Mouse (Mus musculus) spleen, adult 2 months (tissue): Measurements from ENCODE around the gene Tpx2. TPM values are rescaled to one million over a fixed set of nuclear protein-coding genes. Genes with fewer than 3 reads are reported as not detected.

Experiments
- DNase-seq, 2 experiments: peaks; one replicate each; pipeline versions ENCODE4 v3.0.0 to v3.0.0-alpha.2; 2012 to 2021; ENCODE audit warnings: low spot score in 2 of 2, low read depth in 1 of 2
- H3K27ac ChIP-seq: fragments of 200-500 bp; 2 replicates; pipeline ENCODE4 v1.5.1; 2012; ENCODE audit warnings: low read length, inconsistent platforms; ENCODE audit not compliant: insufficient read depth
- H3K27me3 ChIP-seq: fragments of 200-500 bp; 2 replicates; pipeline ENCODE4 v1.6.1; 2012; ENCODE audit warnings: mild to moderate bottlenecking, moderate library complexity, low read length, inconsistent platforms; ENCODE audit not compliant: control insufficient read depth, insufficient read depth
- H3K36me3 ChIP-seq: fragments of 200-500 bp; 2 replicates; pipeline ENCODE4 v1.6.1; 2012; ENCODE audit warnings: mild to moderate bottlenecking, low read length, inconsistent platforms; ENCODE audit not compliant: control insufficient read depth, insufficient read depth
- H3K4me1 ChIP-seq: fragments of 200-500 bp; 2 replicates; pipeline ENCODE4 v1.6.1; 2011; ENCODE audit warnings: inconsistent platforms; ENCODE audit not compliant: control insufficient read depth, insufficient read depth, insufficient read length
- H3K4me3 ChIP-seq: fragments of 200-500 bp; 2 replicates; pipeline ENCODE4 v1.5.1; 2011; ENCODE audit warnings: mild to moderate bottlenecking, inconsistent platforms; ENCODE audit not compliant: insufficient read depth, insufficient read length; ENCODE audit errors: extremely low read depth
- CTCF ChIP-seq: fragments of 200-500 bp; IDR thresholded peaks from 2 replicates; pipeline ENCODE4 v1.5.1; 2011; ENCODE audit warnings: mild to moderate bottlenecking, inconsistent platforms; ENCODE audit not compliant: insufficient read depth, insufficient read length, insufficient replicate concordance; ENCODE audit errors: extremely low read depth
- POLR2A ChIP-seq: fragments of 200-500 bp; IDR thresholded peaks from 2 replicates; pipeline ENCODE4 v1.6.1; 2011; ENCODE audit warnings: low read depth, low read length, inconsistent platforms
- WGBS: fragments of 180-500 bp; shearing (Covaris S2); methylation state at CpG from one replicate; pipeline ENCODE4 v1.1.7; 2018; 5-methylcytosine and 5-hydroxymethylcytosine counted together
- polyA plus RNA-seq: library from polyadenylated mRNA; depleted of rRNA; stranded (reverse); fragments of >200 nt; gene quantifications from 2 replicates; pipeline ENCODE4 v1.2.3, GENCODE M21; 2012

Gene Tpx2
- polyA plus RNA-seq, 1 experiment = 2.0 TPM

DNA sequence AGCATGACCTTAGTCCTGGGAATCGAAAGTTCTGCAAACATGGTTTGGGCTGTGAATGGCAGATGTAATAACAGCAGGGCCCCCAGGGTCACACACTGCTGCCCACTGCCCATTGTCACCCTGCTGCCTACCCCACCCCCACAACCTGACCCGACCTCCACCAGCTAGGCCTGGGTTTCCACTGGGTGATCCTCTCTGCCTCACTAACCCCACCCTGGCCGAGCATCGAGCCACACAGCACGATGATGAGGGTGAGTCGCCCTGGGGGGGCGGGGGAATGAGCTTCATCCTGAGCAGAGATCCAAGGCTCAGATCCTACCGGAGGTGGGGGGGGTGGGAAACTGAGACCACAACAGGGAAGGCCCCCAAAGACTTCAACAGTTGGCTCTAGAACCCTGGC lies 76.4 kb downstream of the Tpx2 start:
- Histone ChIP-seq H3K4me3 (no peak overlapping the region), H3K4me1 (no peaks in the 10 kb centered on the region), H3K27ac (no peak overlapping the region), H3K27me3 (no peaks in the 10 kb centered on the region), H3K36me3 (no peaks in the 10 kb centered on the region)
- WGBS = 72% methylated on average over 8 of the region's 8 CpGs
- TF ChIP-seq CTCF (no peak), POLR2A (no peak)
- DNase-seq = no peak

DNA sequence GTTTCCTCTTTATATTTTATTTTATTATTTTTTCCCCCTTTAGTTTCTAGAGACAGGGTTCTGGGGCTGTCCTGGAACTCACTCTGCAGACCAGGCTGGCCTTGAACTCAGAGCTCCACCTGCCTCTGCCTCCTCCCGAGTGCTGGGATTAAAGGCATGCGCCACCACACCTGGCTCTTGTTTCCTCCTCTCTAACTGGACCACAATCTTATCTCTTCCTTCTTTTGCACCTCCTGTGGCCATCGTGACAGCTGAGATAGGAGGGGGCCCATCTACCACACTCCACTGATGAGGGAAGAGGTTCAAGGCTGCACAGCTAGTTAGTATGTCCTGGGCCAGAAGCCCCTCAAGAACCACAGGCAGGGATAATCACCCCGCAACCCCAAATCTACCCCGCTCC lies 76.8 kb downstream of the Tpx2 start:
- no peaks in the 10 kb centered on the region for H3K36me3 ChIP-seq
- WGBS = 60% methylated on average over 5 of the region's 5 CpGs
- TF ChIP-seq POLR2A = no peak
- no peak for TF ChIP-seq CTCF
- H3K4me3 ChIP-seq = no peak overlapping the region
- no peaks in the 10 kb centered on the region for H3K27me3 ChIP-seq
- no peak for DNase-seq
- no peak overlapping the region for H3K27ac ChIP-seq
- H3K4me1 ChIP-seq = no peaks in the 10 kb centered on the region

DNA sequence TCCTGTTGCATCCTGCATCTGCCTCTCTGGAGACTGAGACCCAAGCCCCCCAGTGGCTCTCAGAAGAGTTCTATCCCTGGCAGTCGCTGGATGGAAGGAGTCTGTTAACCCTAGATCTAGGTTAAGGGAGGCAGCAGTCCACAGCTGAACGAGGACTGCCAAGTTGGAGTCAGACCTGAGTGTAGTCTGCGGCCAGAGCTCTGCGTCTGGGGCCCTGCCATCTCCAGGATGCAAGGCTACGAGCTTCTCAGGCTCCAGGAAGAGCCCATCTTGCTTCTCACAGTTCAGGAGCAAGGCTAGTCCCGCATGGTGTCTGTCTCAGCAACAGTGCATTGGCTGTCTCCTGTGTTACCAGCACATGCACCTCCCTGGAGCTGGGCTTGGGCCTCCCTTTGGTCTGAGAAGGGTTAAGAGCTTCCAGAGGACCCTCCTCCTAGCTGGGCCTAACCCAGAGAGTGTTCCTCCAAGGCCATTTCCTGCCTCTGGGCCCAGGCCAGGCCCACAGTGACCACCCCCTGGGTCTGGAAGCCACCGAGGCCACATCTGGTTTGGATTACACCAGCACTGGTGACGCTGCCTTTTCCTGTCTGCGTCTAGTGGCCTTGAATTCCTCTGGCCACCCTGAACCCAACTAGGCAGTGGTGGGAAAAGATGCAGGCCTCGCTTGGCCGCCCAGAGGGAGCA lies 77.6 kb downstream of the Tpx2 start:
- no peak for DNase-seq
- TF ChIP-seq CTCF (no peak), POLR2A (no peak)
- H3K36me3 ChIP-seq = no peaks in the 10 kb centered on the region
- H3K27ac ChIP-seq = peak overlapping the region; percentile 62; the same call in 1 of the 2 replicates
- H3K4me1 ChIP-seq = no peaks in the 10 kb centered on the region
- WGBS = 59% methylated on average over 11 of the region's 11 CpGs
- H3K4me3 ChIP-seq = no peak overlapping the region
- H3K27me3 ChIP-seq = no peaks in the 10 kb centered on the region

DNA sequence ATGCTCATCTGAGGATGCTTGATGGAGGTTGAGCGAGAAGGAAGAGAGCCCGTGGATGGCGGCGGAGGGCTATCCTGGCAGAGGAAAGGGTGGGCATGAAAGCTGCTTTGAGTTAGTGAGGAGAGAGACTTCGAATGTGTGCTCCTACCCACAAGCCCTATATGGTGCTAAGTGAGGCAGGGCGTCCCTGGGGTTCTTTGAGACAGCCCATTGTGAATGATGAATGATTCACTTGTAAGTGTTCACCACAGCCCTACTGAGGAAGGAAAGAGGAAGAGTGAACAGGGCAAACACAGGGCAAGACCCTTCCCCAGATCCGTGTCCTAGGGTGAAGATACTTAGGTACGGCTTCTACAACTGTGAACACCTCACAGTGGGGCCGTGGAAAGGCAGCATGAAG lies 79.1 kb downstream of the Tpx2 start:
- no peaks in the 10 kb centered on the region for H3K36me3 ChIP-seq
- no peaks in the 10 kb centered on the region for H3K27me3 ChIP-seq
- H3K4me1 ChIP-seq = no peaks in the 10 kb centered on the region
- no peak for TF ChIP-seq POLR2A
- TF ChIP-seq CTCF = no peak
- WGBS = 56% methylated on average over 9 of the region's 9 CpGs
- DNase-seq = no peak
- no peak overlapping the region for H3K4me3 ChIP-seq
- no peak overlapping the region for H3K27ac ChIP-seq

DNA sequence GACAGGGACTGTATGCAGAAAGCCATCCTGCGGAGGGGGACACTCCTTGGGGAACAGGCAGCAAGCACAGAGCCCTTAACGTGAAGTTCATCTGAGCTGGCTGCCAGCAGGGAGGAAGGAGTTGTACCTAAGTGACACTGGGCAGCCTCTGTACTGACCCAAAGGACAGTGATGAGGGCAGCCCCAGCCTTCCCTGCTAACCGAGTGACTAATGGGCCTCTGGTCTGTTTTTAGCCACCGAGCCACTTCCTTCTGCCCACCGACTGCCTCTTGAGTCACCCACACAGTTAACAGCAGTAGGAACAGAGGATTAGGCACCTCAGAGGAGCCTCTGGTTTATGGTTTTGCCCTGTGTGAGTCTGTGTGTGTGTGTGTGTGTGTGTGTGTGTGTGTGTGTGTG lies 79.6 kb downstream of the Tpx2 start:
- Histone ChIP-seq H3K4me1 (no peaks in the 10 kb centered on the region), H3K27ac (no peak overlapping the region), H3K36me3 (no peaks in the 10 kb centered on the region), H3K27me3 (no peaks in the 10 kb centered on the region), H3K4me3 (no peak overlapping the region)
- DNase-seq = no peak
- TF ChIP-seq POLR2A (no peak), CTCF (no peak)
- WGBS = 19% methylated on average over 5 of the region's 5 CpGs

DNA sequence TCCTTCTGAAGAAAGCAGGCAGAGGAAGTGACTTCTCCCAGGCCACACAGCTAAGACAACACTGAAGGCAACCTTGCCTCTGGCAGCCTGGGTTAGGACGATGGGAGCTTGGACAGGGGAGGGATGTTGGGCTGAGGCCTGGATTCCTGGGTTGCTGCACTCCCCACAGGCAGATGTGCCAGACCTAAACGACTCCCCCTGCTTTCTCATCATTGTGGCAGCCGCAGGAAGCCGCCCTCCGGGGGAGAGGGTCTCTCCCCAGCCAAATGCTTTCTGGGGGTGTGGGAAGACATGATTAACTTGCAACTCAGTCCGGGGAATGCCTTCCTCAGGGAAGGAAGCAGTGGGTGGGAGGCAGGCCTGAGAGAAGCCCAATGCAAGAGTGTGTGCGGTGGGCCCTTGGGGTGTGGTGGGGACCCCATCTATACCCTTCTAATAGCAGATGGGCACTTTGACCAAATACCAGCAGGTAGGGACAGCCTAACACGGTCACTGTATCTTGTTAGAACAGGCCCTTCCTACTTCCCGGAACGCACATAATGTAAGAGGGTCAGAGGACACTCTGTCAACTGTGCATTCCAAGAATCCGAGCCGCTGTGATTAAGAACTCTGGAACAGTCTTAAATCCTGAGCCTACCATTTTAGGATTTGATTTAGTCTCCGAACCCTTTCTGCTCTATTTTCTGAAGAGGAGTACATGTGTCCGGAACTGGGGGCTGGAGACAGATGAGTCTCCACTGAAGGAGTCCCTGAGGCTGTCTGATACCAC lies 80.6 kb downstream of the Tpx2 start:
- TF ChIP-seq CTCF (no peak), POLR2A (no peak)
- H3K27ac ChIP-seq = 0 out of 2 replicates have a peak overlapping the region, but pooled peaks have one; percentile 29
- no peak for DNase-seq
- no peaks in the 10 kb centered on the region for H3K27me3 ChIP-seq
- H3K4me3 ChIP-seq = no peak overlapping the region
- no peaks in the 10 kb centered on the region for H3K4me1 ChIP-seq
- H3K36me3 ChIP-seq = no peaks in the 10 kb centered on the region
- 79% methylated on average over 14 of the region's 14 CpGs for WGBS

DNA sequence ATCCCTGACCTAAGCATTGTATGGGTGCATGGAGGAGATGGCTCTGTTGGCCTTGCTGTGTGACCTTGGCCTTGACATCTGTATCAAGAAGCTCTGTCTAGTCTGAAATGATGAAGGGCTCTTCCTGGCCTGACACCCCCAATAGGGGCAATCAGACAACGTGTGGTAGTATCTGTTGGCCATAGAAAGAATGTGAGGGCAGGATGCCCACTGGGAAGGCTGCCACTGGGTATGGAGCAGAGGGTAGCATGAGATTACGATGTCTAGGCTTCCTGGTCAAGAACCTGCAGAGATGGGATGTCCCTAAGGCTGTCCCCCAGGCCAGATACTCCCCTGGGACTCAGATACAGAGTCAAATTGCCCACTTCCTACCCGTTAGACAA lies 81.2 kb downstream of the Tpx2 start:
- Histone ChIP-seq H3K27ac (no peak overlapping the region), H3K4me3 (no peak overlapping the region), H3K4me1 (no peaks in the 10 kb centered on the region), H3K27me3 (no peaks in the 10 kb centered on the region), H3K36me3 (no peaks in the 10 kb centered on the region)
- WGBS = 63% methylated on average over 3 of the region's 3 CpGs
- no peak for TF ChIP-seq POLR2A
- no peak for TF ChIP-seq CTCF
- no peak for DNase-seq
